21 mouse cellular contexts compared by ENCODE assay signal in genomic region chr1:179068990-179069389, GRCm38 (mm10).
"Had no signal": no experiment of that assay in that cellular context is flagged by ENCODE, and none has a peak within 500 bp of the region (broad histone marks: within the 10 kb centered on the region; RNA-seq: fewer than 3 reads in every experiment).

No protein-coding gene starts in this region.

- H3K4me2 ChIP-seq: lung, embryonic 14.5 days; midbrain, embryonic 11.5 days; neural tube, embryonic 12.5 days; neural tube, embryonic 15.5 days; stomach, embryonic 15.5 days had no signal

- H3K27me3 ChIP-seq: neural tube, embryonic 12.5 days; neural tube, embryonic 15.5 days; stomach, embryonic 15.5 days had no signal

- H3K4me3 ChIP-seq: neural tube, embryonic 12.5 days; neural tube, embryonic 15.5 days; stomach, embryonic 15.5 days had no signal

- H3K9ac ChIP-seq: liver, embryonic 14.5 days; liver, postnatal 0 days; lung, embryonic 14.5 days; neural tube, embryonic 12.5 days; neural tube, embryonic 15.5 days; stomach, embryonic 15.5 days had no signal

- ATAC-seq: intestine, embryonic 16.5 days; liver, postnatal 0 days; lung, postnatal 0 days had no signal

- H3K27ac ChIP-seq: liver, embryonic 14.5 days; macrophage; neural tube, embryonic 12.5 days; neural tube, embryonic 15.5 days; stomach, embryonic 15.5 days had no signal

- DNase-seq: kidney, adult 18-20 months; kidney, adult 9 months; kidney, postnatal 14 days; kidney, postnatal 4 days; liver, postnatal 0 days; lung, embryonic 14.5 days; midbrain, embryonic 14.5 days; right cerebral cortex, adult 18-20 months; right cerebral cortex, postnatal 14 days; right cerebral cortex, postnatal 4 days; thymus, adult 18-20 months; thymus, postnatal 14 days; thymus, postnatal 4 days had no signal

- H3K9me3 ChIP-seq: neural tube, embryonic 12.5 days; neural tube, embryonic 15.5 days; stomach, embryonic 15.5 days had no signal

- H3K36me3 ChIP-seq: neural tube, embryonic 12.5 days; neural tube, embryonic 15.5 days; stomach, embryonic 15.5 days had no signal
